Mouse (Mus musculus) cortical plate, adult 2 months (tissue): ENCODE data around the gene Cox7b. TPM values are rescaled to one million over a fixed set of nuclear protein-coding genes. Genes with fewer than 3 reads are reported as not detected.

Source experiments
- H3K27ac ChIP-seq: fragments of 200-500 bp; 2 replicates; pipeline ENCODE4 v1.5.1; 2012; ENCODE audit warnings: low read length, control low read depth, inconsistent platforms; ENCODE audit not compliant: insufficient read depth
- H3K4me1 ChIP-seq: fragments of 200-500 bp; 2 replicates; pipeline ENCODE4 v1.6.1; 2011; ENCODE audit warnings: low read length; ENCODE audit not compliant: control insufficient read depth, insufficient read depth
- H3K4me3 ChIP-seq: fragments of 200-500 bp; 2 replicates; pipeline ENCODE4 v1.5.1; 2011; ENCODE audit warnings: mild to moderate bottlenecking, low read length, control low read depth; ENCODE audit not compliant: insufficient read depth
- CTCF ChIP-seq: fragments of 200-500 bp; IDR thresholded peaks from 2 replicates; pipeline ENCODE4 v1.5.1; 2011; ENCODE audit warnings: mild to moderate bottlenecking, control low read depth, low read length; ENCODE audit not compliant: insufficient read depth; ENCODE audit errors: extremely low read depth
- POLR2A ChIP-seq: fragments of 200-500 bp; IDR thresholded peaks from 2 replicates; pipeline ENCODE4 v1.6.1; 2011; ENCODE audit warnings: mild to moderate bottlenecking, low read length, control low read depth; ENCODE audit not compliant: insufficient read depth; ENCODE audit errors: extremely low read depth
- polyA plus RNA-seq: library from polyadenylated mRNA; depleted of rRNA; stranded (reverse); fragments of >200 nt; gene quantifications from 2 replicates; pipeline ENCODE4 v1.2.3, GENCODE M21; 2012; rRNA removed

Cox7b gene
- polyA plus RNA-seq, 1 experiment: 420 TPM

DNA sequence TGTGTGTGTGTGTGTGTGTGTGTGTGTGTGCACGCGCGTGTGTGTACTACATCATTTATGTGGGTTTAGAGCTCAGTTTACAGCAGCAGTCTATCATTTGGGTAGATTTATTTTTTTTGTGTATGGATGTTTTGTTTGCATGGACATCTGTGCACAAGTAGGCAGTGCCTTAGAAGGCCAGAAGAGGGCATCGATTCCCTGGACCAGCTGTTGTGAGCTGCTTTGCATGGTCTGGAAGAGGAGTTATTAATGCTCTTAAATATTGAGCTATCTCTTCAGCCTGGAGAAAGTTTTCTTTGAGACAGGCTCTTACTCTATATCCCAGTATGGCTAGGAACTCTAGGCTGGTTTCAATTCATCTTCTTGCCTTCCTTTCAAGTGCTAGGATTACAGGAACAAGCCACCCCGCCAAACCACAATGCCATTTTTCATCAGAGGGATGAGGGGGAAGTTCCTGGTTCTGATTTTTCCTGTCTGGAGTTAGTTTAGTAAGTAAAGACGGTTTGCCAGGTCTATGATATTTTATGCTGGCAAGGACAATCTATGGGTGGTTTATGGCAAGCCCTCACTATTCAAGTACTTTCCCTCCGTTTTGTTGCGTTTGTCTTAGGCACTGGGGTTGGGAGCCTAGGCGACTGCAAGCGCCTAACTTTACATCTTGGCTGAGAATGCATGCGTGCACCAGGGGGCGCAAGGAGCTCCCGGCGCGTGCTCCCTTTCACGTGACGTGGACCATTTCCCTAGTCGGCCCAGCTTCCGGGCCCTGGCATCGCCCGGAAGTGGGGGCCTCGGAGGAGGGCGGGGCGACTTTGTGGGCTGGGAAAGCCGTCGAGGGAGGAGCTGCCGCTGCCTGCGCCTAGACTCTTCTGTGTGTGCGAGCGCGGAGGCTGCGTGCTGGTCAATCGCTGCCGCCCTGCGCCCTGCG lies 11.2 kb downstream of the Cox7b start, which contains the start of gene Atp7a:
Gene Atp7a (plus strand): TSS at position 859 of the 925 bp plus-strand sequence.
- peak; percentile 82 for TF ChIP-seq POLR2A
- peak; percentile 63 for TF ChIP-seq CTCF
- Histone ChIP-seq H3K4me1 (no peaks in the 10 kb centered on the region), H3K27ac (no peak within 1 kb of the TSS), H3K4me3 (peak within 1 kb of the TSS; percentile 41)

- peak overlapping the region; percentile 41 for H3K4me3 ChIP-seq
- no peaks in the 10 kb centered on the region for H3K4me1 ChIP-seq
- TF ChIP-seq POLR2A (no peak), CTCF (no peak)
- no peak overlapping the region for H3K27ac ChIP-seq
Measured at GRCm38 (mm10) chrX:106027343-106027674, 11.8 kb downstream of the Cox7b start.

- H3K27ac ChIP-seq: no peak overlapping the region
- no peak overlapping the region for H3K4me3 ChIP-seq
- H3K4me1 ChIP-seq: no peaks in the 10 kb centered on the region
- TF ChIP-seq CTCF (no peak), POLR2A (no peak)
Measured at GRCm38 (mm10) chrX:106030176-106030575, 14.7 kb downstream of the Cox7b start.

- H3K4me3 ChIP-seq: no peak overlapping the region
- TF ChIP-seq CTCF: no peak
- H3K4me1 ChIP-seq: no peaks in the 10 kb centered on the region
- no peak overlapping the region for H3K27ac ChIP-seq
Measured at GRCm38 (mm10) chrX:106031124-106031523, 15.6 kb downstream of the Cox7b start.

DNA sequence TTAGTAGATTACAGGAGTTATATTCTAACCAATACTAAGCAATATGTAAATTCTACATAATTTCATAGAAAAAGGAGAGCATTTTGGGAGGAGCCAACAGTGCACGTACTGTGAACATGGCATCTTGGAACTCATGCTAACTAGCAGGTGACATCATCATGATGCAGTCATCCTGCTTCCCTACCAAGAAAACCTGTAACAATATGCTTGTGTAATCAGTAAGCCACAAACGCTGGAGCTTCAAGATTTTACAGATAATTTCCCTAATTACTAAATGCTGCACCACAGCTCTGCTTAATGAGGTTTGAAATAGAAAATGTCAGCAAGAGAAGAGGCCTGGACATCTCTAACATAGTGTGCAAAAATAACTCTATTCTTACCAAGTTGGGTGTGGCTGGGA lies 20.2 kb downstream of the Cox7b start:
- H3K4me1 ChIP-seq: no peaks in the 10 kb centered on the region
- no peak for TF ChIP-seq CTCF
- no peak for TF ChIP-seq POLR2A
- no peak overlapping the region for H3K4me3 ChIP-seq
- no peak overlapping the region for H3K27ac ChIP-seq

DNA sequence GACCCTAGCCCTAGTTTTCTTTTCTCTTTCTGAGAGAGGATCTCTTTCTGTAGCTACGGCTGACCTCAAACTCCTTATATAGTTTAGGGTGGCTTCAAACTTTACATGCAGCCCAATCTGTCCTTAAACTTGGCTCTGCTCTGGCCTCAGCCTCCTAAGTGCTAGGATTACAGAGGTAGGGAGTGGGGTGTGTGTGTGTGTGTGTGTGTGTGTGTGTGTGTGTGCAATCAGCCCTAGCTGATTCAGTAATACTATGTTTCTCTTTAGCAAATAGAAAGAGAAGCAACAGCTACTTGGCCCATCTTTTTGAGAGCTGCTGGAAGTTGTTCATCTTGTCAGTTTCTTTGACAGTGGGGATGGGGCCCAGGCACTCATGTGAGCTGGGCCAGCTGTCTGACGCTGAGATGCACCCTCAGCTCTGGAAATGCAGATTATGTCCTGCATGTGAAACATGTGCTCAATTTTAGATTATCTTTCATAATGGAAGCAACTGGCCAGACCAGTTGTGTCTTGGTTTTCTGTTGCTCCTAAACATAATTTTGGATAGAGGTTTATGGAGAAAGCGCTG lies 21.8 kb downstream of the Cox7b start:
- no peaks in the 10 kb centered on the region for H3K4me1 ChIP-seq
- TF ChIP-seq CTCF (no peak), POLR2A (no peak)
- H3K4me3 ChIP-seq: no peak overlapping the region
- H3K27ac ChIP-seq: no peak overlapping the region

DNA sequence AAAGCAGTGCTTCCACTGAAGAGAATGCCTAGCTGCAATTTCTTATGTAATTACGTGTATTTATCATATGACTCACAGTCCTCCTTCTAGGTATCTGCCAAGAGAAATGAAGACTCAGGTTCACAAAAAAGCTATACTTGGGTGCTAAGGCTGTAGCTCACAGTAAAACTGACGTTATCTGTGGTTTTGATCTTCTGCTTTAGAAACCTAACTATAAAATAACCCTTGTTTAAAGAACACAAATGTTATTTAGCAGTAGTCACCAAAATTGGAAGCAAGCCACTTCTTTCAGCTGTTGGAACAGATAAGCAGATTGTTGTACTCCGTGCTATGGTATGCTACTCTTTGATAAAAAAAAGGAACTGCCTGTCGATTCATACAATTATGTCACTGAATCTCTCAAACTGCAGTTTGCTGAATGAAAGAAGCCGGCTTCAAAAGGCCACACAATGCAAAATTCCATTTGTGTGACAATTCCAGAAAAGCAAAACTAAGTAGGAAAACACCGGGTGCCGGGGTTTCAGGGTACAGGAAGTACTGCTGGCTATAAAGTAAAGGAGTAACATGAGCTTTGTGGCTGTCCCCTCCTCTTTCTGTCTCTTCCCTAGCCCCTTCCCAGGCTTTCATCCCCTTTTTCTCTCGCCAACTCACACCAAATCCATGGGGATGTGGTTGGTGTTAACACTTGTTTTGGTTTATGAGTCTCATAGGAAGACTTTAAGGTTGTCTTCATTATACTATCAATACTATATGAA lies 28.5 kb downstream of the Cox7b start:
- no peak for TF ChIP-seq CTCF
- H3K4me1 ChIP-seq: no peaks in the 10 kb centered on the region; the same call in 1 of the 2 replicates
- no peak overlapping the region for H3K27ac ChIP-seq
- no peak overlapping the region for H3K4me3 ChIP-seq

DNA sequence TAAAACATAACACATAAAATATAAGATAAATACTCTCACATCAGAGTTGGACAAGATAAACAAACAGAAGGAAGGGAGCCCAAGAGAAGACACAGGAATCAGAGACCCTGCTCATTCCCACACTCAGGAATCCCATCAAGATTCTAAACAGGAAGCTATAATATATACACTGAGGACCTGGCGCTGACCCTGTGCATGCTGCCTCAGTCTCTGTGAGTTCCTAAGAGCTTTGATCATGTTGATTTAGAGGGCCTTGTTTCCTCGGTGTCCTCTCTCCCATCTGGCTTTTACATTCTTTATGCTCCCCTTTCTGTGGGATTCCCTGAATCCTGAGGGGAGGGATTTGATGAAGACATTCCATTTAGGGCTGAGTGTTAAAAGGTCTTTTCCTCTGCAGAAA lies 30.0 kb downstream of the Cox7b start:
- H3K4me1 ChIP-seq: no peaks in the 10 kb centered on the region; the same call in 1 of the 2 replicates
- no peak overlapping the region for H3K27ac ChIP-seq
- H3K4me3 ChIP-seq: no peak overlapping the region
- TF ChIP-seq POLR2A (no peak), CTCF (no peak)

DNA sequence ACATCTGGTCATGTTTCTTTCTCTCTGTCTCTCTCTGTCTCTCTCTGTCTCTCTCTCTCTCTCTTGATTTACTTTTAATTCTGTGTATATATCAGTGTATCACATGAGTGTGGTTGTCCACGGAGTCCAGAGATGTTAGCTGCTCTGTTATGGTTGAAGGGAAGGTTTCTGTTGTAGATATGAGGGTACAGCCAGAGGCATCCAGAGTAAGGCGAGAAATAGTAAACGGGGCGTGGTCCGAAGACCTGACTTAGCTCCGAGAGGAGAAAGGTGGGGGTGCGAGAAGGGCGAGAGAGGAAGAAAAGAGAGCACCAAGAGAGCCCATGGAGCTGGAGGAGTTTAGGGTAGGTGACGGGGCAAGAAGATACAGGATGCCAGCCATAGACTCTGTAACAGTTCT lies 30.4 kb downstream of the Cox7b start:
- TF ChIP-seq POLR2A (no peak), CTCF (no peak)
- Histone ChIP-seq H3K27ac (no peak overlapping the region), H3K4me3 (no peak overlapping the region), H3K4me1 (no peaks in the 10 kb centered on the region; the same call in 1 of the 2 replicates)

DNA sequence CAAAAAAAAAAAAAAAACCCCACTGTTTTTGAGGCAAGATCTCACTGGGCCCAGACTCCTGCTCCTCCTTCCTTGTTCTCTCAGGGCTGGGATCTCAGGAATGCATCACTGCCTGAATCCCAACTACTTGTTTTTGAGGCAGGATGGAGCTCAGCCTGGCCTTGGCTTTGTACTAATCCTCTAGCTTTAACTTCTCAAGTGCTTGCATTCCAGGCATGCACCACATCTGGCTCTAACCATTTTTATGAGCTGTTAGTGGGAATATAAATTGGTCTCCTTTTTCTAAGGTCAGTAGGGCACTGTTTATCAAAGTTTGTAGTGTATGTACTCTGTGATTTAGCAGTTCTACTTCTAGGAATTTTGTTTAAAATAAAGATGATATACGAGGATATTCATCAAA lies 32.7 kb downstream of the Cox7b start:
- TF ChIP-seq POLR2A (no peak), CTCF (no peak)
- H3K27ac ChIP-seq: no peak overlapping the region
- H3K4me3 ChIP-seq: no peak overlapping the region
- H3K4me1 ChIP-seq: no peaks in the 10 kb centered on the region; the same call in 1 of the 2 replicates

Other genes starting within 250 kb of the Cox7b start
- 58.4 and 63.1 TPM in 2 replicates for gene Atrx, start 86.3 kb upstream of the Cox7b start, polyA plus RNA-seq
- 7.3 and 9.1 TPM in 2 replicates for gene Magt1, start 3.8 kb upstream of the Cox7b start, polyA plus RNA-seq
- 2.6 and 2.8 TPM in 2 replicates for gene Atp7a, start 11.6 kb downstream of the Cox7b start, polyA plus RNA-seq
- 1.2 and 1.3 TPM in 2 replicates for gene Tlr13, start 127.5 kb downstream of the Cox7b start, polyA plus RNA-seq
- gene Pgk1, start 171.4 kb downstream of the Cox7b start, polyA plus RNA-seq: 468 and 503 TPM in 2 replicates
- 26.6 and 29.2 TPM in 2 replicates for gene Taf9b, start 205.5 kb downstream of the Cox7b start, polyA plus RNA-seq
- gene Fnd3c2, start 239.7 kb downstream of the Cox7b start, polyA plus RNA-seq: not detected in 2 replicates